24 mouse cellular contexts compared by ENCODE assay signal in the genomic region with DNA sequence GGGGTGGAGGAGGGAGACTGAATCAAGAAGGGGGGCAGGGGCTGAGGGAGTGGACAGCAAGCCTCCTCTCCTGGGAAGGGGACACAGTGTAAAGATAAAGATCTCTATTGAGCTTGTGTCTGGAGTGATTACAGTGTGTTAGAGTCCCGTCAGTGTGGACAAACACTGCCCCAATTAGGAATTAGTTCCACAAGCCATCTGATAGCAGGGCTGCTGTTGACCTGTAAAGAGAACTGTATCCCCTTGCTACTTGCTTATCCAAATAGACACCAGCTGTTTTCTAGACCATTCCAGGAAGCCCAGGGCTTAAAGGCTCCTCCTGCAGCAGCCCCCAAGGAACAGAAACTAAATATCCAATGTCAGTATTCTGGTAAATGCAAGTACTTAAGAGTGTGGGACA.
A peak's percentile ranks its signal among the peaks of the same experiment; 100 is the strongest.
DNase-seq lines count a peak whose midpoint lies in the region; ATAC-seq lines count a peak whose summit lies in the region.
"Had no signal": no experiment of that assay in that cellular context is flagged by ENCODE, and none has a peak within 500 bp of the region (broad histone marks: within the 10 kb centered on the region; RNA-seq: fewer than 3 reads in every experiment).

No protein-coding gene starts in this region.

- no peak overlapping the region for H3K27ac ChIP-seq in limb, embryonic 13.5 days
- no peak overlapping the region for H3K27ac ChIP-seq in limb, embryonic 10.5 days
- no peak overlapping the region for H3K27ac ChIP-seq in embryonic facial prominence, embryonic 14.5 days (replicated peaks; ENCODE audit: low read depth, low read length)
- H3K27ac ChIP-seq: embryonic facial prominence, embryonic 12.5 days; forebrain, embryonic 12.5 days; forebrain, embryonic 15.5 days; heart, embryonic 13.5 days; hindbrain, embryonic 12.5 days; intestine, embryonic 15.5 days had no signal

- H3K4me1 ChIP-seq in limb, embryonic 13.5 days: no peaks in the 10 kb centered on the region
- H3K4me1 ChIP-seq in limb, embryonic 10.5 days: no peaks in the 10 kb centered on the region
- no peaks in the 10 kb centered on the region for H3K4me1 ChIP-seq in embryonic facial prominence, embryonic 14.5 days (ENCODE audit: control insufficient read depth, insufficient read depth, low read length)
- H3K4me1 ChIP-seq: forebrain, embryonic 12.5 days; forebrain, embryonic 15.5 days; heart, embryonic 13.5 days; hindbrain, embryonic 12.5 days; intestine, embryonic 15.5 days had no signal

- H3K4me3 ChIP-seq in limb, embryonic 13.5 days: no peak overlapping the region
- H3K4me3 ChIP-seq in limb, embryonic 10.5 days: no peak overlapping the region
- H3K4me3 ChIP-seq in embryonic facial prominence, embryonic 14.5 days (ENCODE audit: low read depth, low read length): no peak overlapping the region
- H3K4me3 ChIP-seq: embryonic facial prominence, embryonic 12.5 days; erythroblast, embryonic 14.5 days; forebrain, embryonic 12.5 days; forebrain, embryonic 15.5 days; heart, embryonic 13.5 days; hindbrain, embryonic 12.5 days; intestine, embryonic 15.5 days had no signal

- ATAC-seq in limb, embryonic 13.5 days (ENCODE audit: low FRiP score, low read depth): peak; percentile 51; the same call in 1 of the 2 replicates
- no peak for ATAC-seq in embryonic facial prominence, embryonic 14.5 days (ENCODE audit: low read depth)
- ATAC-seq: forebrain, embryonic 15.5 days; hindbrain, embryonic 16.5 days; intestine, embryonic 15.5 days had no signal

- no peaks in the 10 kb centered on the region for H3K27me3 ChIP-seq in limb, embryonic 13.5 days
- no peaks in the 10 kb centered on the region for H3K27me3 ChIP-seq in limb, embryonic 10.5 days (ENCODE audit: low read depth, poor library complexity, severe bottlenecking)
- no peaks in the 10 kb centered on the region for H3K27me3 ChIP-seq in embryonic facial prominence, embryonic 14.5 days (replicated peaks; ENCODE audit: control insufficient read depth, insufficient read depth, low read length)
- H3K27me3 ChIP-seq: embryonic facial prominence, embryonic 12.5 days; heart, embryonic 13.5 days; hindbrain, embryonic 12.5 days; intestine, embryonic 15.5 days had no signal

- H3K4me2 ChIP-seq in limb, embryonic 13.5 days (replicated peaks): no peak overlapping the region
- H3K4me2 ChIP-seq in embryonic facial prominence, embryonic 14.5 days (ENCODE audit: low read depth, low read length): no peak overlapping the region
- H3K4me2 ChIP-seq: embryonic facial prominence, embryonic 12.5 days; forebrain, embryonic 12.5 days; forebrain, embryonic 15.5 days; heart, embryonic 13.5 days; hindbrain, embryonic 12.5 days; intestine, embryonic 15.5 days had no signal

- H3K9me3 ChIP-seq in limb, embryonic 13.5 days: no peaks in the 10 kb centered on the region; the same call in 1 of the 2 replicates
- H3K9me3 ChIP-seq in limb, embryonic 10.5 days (replicated peaks): no peaks in the 10 kb centered on the region
- 0 out of 2 replicates have a peak, but pooled peaks cover 3% of the 10 kb centered on the region for H3K9me3 ChIP-seq in embryonic facial prominence, embryonic 14.5 days (ENCODE audit: control insufficient read depth, low read length)
- H3K9me3 ChIP-seq: forebrain, embryonic 15.5 days; hindbrain, embryonic 12.5 days; intestine, embryonic 15.5 days had no signal

- peak; percentile 17 for DNase-seq in embryo, embryonic 10 days (ENCODE audit: low spot score)
- DNase-seq in embryo, embryonic 9.5 days (ENCODE audit: extremely low spot score): no peak
- no peak for DNase-seq in limb, embryonic 10.5 days (ENCODE audit: low spot score)
- DNase-seq in embryonic facial prominence, embryonic 14.5 days (ENCODE audit: low spot score): peak; percentile 29
- DNase-seq in urinary bladder, adult 18-20 months (ENCODE audit: low spot score in 2 of 2): no peak
- DNase-seq in left cerebral cortex, adult 8-10 months (ENCODE audit: low spot score in 2 of 2): no peak
- DNase-seq: adrenal gland, postnatal 10 days; adrenal gland, postnatal 36 days; cerebellum, adult 2 months; cerebellum, adult 9-11 months; cerebellum, postnatal 25 days; gastrocnemius, postnatal 25 days; heart, adult 18-20 months; heart, postnatal 14 days; heart, postnatal 4 days had no signal

- no peak overlapping the region for H3K9ac ChIP-seq in limb, embryonic 13.5 days
- no peak overlapping the region for H3K9ac ChIP-seq in embryonic facial prominence, embryonic 14.5 days (ENCODE audit: low read depth, low read length)
- H3K9ac ChIP-seq: embryonic facial prominence, embryonic 12.5 days; forebrain, embryonic 12.5 days; forebrain, embryonic 15.5 days; heart, embryonic 13.5 days; hindbrain, embryonic 12.5 days; intestine, embryonic 15.5 days had no signal

- H3K36me3 ChIP-seq in limb, embryonic 13.5 days: no peaks in the 10 kb centered on the region
- H3K36me3 ChIP-seq in limb, embryonic 10.5 days: no peaks in the 10 kb centered on the region
- H3K36me3 ChIP-seq in embryonic facial prominence, embryonic 14.5 days (ENCODE audit: control insufficient read depth, insufficient read depth, low read length): no peaks in the 10 kb centered on the region
- H3K36me3 ChIP-seq: embryonic facial prominence, embryonic 12.5 days; forebrain, embryonic 12.5 days; forebrain, embryonic 15.5 days; heart, embryonic 13.5 days; hindbrain, embryonic 12.5 days; intestine, embryonic 15.5 days had no signal

- WGBS in limb, embryonic 13.5 days: 5% methylated on average over 1 of the region's 1 CpGs
- WGBS in limb, embryonic 10.5 days: 18% methylated on average over 1 of the region's 1 CpGs
- 8% methylated on average over 1 of the region's 1 CpGs for WGBS in embryonic facial prominence, embryonic 14.5 days

Comparison
In these comparisons a context has a peak if more than half of its experiments do, and no peak if none do; other contexts are left out.
1. DNase-seq: peak in embryo, embryonic 10 days (single experiment) and embryonic facial prominence, embryonic 14.5 days (single experiment); none in embryo, embryonic 9.5 days (single experiment), limb, embryonic 10.5 days (single experiment), urinary bladder, adult 18-20 months (0 of 2) and left cerebral cortex, adult 8-10 months (0 of 2).